Mouse (Mus musculus) mesoderm, embryonic 11.5 days (tissue): ENCODE measurements around the gene Hoxc6.
A peak's percentile ranks its signal among the peaks of the same experiment; 100 is the strongest.

ENCODE experiments used
- DNase-seq: peaks from one replicate; pipeline ENCODE4 v3.0.0-alpha.2; 2012; ENCODE audit warnings: low read depth, low spot score

Hoxc6 gene

DNA sequence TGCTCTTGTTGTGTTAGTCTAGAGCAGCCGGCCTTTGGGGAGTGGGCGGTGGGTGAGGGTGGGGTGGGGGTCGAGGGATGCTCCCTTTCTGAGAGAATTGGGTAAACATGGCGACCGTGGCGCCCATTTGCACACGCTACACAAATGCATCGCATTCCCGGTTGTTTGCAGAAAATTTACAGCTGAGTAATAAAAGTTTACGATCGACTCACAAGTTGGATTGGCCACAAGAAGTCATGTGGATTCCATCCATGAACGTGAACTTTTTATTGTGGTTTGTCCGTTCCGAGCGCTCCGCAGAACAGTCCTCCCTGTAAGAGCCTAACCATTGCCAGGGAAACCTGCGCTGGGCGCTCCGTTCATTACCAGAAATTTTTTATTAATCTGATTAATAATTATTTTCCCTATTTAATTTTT lies at the start of gene Hoxc6:
TSS of gene Hoxc6 (plus strand) at position 319 of the 417 bp plus-strand sequence.
- peak; percentile 91 for DNase-seq

GRCm38 (mm10) chr15:102948842-102949241 lies 49.2 kb upstream of the Hoxc6 start:
- no peak for DNase-seq

DNA sequence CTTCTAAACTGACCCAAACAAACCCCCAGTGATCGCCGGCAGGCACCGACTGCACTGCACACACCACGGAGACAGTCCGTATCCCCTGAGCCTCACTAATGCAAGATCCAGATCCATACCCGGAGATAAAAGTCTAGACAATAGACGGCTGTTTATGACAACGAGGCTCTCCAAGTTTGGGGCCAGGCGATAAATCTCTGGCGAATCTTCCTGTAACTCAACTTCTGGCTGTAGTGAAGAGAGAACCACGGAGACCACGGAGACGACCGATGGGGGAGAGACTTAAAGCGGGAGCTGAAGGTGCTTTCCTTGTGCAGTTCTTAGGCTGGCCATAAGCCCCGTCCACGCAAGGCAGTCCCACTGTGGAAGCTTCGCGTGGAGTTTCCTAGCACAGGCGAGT lies 48.4 kb upstream of the Hoxc6 start:
- no peak for DNase-seq

GRCm38 (mm10) chr15:102950877-102951276 lies 47.2 kb upstream of the Hoxc6 start:
- DNase-seq: no peak

DNA sequence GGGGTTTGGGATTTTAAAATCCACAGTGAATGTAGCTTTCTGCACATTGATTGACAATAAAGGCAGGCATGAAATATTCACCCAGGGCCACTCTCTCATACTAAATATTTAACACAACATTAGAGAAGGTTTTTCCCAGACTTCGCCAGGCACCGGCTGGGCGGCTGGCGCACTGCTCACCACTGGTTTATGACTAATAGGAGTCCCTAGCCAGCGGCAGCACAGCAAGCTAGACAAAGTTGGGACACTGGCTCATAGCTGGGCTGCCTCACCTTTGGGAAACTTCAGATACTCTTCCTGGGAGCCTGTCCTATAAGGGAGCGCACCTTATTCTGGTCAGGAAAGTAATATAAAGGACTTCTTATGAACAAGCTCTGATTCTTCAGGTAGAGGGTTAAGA lies 44.5 kb upstream of the Hoxc6 start:
- no peak for DNase-seq

DNA sequence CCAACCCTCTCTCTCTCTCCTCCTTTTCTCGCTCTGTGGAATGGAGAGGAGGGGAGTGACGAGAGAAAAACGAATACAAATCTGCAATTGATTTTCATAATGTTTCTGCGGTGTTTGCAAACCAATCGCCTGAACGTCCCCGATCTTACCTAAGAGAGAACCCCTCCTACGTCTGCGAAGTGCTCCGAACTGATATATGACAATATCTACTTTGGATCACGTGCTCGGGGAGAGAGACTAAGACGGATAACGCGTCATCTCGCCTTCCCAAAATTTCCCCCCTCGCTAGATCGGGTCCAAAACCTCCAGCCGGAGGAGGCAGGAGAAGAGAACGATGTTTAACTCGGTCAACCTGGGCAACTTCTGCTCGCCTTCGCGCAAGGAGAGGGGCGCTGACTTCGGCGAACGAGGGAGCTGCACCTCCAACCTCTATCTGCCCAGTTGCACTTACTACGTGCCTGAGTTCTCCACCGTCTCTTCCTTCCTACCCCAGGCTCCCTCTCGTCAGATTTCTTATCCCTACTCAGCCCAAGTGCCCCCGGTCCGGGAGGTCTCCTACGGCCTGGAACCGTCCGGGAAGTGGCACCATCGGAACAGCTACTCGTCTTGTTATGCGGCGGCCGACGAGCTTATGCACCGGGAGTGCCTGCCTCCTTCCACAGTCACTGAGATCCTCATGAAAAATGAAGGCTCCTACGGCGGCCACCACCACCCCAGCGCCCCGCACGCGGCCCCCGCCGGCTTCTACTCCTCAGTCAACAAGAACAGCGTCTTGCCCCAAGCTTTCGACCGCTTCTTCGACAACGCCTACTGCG lies 43.7 kb upstream of the Hoxc6 start, which contains the start of gene Hoxc11:
TSS of gene Hoxc11 (plus strand) at position 236 of the 815 bp plus-strand sequence.
- DNase-seq: peak; percentile 41

- no peak for DNase-seq
Observed at GRCm38 (mm10) chr15:102955007-102955382, 43.1 kb upstream of the Hoxc6 start.

DNA sequence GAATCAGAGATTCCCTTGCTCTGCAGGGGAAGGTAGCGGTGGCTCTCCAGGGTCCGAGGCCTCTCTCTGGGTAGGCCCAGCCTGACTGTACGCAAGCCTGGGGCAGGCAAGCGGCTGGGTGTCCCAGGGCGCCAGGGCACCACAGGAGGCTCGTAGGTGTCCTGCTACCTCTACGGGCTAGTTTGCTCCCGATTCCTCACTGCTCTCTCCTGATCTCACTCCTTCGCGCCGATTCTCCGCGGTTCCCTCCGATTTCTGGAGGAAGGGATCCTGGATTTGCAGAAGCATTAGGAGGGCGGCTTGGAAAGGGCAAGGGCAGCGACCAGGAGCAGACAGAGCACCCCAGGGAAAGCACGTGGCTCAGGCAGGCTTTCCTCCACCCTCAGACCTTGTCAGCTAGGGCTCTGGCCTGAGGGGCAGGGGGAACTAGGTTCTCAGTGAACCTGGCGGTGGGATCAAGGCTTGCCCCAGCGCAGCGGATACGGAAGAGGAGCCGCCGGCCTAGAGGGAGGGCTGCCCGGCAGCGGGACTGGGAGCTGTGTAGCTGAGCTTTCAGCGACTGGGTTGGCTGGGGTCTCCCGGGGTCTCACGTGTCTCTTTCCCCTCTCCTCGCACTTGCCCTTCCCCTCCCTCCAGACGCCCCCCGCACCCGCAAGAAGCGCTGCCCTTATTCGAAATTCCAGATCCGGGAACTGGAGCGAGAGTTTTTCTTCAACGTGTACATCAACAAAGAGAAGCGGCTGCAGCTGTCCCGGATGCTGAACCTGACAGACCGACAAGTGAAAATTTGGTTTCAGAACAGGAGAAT lies 42.0 kb upstream of the Hoxc6 start:
- no peak for DNase-seq

DNA sequence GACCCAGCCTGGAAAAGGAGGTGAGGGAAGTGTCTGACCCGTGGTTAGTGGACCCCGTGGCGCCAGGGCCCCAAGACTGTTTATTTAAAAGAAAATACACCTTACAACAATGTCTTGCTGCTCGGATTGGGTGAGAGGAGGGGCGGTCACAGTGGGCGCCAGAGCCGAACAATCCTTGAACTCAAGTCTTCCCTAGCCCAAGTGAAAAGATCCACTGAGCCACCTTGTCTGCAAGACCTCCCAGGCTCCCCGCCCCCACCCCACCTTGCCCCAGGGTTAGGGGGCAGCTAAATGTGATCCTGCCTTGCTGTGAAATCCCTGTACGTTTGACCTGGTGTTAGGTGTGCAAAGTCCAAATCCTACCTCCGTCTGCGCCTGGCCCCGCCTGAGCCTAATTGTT lies 41.2 kb upstream of the Hoxc6 start:
- DNase-seq: no peak

DNA sequence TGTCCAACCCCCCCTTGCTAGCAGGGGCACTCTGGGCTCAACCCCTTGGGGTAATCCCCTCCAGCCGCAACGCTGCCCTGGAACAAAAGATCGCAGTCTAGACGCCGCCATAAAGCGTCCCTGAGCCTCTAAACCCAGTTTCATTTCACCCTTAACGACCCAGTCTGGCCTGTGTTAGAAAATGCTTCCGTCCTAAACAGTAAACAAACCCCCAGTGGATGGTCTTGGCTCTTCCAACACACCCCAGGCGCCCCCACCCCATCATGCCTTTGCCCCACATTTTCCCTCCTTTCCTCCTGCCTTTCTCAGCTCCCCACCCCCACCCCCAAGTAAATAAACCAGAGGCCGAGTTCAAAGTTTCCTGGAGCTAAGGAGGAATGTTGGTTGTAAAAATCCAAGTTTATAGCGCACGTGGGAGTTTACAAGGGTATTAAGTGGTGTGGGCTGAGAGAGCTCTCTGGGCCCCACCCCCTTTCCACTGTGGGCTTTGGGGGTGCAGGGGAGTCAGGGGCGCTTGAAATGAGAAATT lies 38.3 kb upstream of the Hoxc6 start:
- DNase-seq: no peak

DNA sequence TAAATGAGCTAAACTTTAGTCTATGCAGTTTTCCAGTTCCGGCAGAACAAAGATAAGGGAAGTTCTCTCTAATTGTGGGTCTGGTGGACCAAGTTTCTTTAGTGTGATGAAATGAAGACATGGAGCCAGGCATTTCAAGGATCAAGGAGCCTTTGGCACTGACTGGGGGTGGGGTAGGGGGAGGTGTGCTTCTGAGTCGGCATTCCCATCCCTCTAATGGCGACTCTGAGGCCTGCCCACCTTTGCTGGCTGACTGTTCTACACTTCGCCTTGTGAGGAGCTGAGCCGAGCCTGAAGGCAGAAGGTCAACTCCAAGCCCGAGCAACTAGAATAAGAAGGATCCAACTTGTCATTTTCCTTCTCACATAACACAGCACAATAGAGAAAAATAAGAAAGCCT lies 36.3 kb upstream of the Hoxc6 start:
- no peak for DNase-seq

DNA sequence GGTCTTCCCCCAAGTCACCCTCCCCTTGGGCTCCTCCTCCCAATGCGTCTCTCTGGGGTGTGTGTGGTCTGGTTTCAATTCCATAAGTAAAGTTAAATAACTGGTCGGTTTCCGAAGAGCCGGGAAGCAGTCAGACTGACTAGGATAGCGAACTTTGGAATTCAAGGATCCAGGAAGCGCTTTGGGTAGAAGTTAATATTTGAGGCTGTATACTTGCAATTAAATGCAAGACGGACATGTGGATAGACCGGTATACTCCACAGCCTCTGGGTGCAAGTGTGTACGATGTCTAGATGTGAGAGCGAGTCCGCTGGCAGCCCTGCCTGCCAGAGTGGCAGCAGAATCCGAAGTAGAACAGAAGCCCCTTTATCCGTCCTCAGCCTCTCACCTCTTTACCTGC lies 35.6 kb upstream of the Hoxc6 start:
- no peak for DNase-seq

DNA sequence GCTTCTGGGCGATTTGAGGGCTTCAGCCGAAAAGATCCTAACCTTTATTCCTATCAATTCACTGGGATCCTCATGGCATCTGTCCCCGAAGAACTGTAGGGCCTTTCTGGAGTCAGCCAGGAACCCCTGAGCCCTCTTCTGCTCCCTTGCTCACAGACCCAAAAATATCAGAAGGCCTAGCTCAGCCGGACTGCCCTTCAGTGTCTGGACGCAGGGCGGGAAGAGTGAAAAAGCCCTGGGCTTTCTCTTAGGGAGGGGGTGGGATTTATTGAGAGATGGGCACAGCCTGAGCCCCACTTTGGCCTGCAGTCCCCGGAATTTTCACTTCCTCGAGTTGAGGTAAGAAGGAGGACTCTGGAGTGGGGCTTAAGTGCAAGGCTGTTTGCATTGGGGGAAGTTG lies 34.8 kb upstream of the Hoxc6 start:
- no peak for DNase-seq

DNA sequence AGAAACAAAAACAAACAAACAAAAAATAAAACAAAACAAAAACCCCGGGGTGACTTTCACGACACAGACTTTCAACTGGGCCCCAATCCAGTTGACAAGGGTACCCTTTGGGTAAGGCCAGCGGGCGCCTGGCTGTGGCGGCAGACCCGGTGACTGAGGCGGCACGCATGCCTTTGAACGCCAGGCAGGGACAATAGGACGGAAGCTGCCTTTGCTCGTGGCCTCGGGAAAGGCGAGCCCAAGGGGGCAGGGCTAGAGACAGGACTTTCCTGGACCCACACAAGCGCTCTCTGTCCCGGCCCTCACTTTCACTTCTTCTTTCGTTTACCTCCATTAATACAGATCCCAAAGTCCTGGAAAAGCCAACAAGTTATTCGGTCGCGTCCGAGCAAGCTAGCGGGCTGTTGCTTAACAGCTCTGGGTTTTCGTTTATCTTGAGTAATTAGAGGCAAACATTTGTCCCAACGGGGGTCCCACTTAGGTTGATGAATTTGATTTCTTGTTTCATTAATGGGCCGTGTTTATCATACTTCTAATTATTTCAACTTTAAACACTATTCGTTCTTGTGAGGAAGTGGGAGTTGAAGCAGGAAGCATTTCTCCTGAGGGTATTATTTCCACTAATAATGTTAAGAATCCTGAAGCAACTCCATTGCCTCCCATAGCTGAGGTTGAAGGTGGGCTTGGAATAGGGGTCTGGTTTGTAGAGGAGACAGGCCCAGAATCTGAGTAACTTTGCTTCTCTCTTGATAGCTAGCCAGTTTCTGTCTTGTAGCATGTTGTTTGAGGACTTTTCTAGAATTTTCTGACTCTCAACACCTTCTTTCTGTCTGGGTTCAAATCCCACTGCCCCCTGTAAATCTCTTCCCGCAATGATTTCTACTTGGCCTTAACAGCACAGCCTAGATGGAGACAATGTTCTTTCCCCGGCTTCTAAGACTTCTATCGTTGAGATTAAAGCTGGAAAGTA lies 34.1 kb upstream of the Hoxc6 start:
- DNase-seq: no peak

DNA sequence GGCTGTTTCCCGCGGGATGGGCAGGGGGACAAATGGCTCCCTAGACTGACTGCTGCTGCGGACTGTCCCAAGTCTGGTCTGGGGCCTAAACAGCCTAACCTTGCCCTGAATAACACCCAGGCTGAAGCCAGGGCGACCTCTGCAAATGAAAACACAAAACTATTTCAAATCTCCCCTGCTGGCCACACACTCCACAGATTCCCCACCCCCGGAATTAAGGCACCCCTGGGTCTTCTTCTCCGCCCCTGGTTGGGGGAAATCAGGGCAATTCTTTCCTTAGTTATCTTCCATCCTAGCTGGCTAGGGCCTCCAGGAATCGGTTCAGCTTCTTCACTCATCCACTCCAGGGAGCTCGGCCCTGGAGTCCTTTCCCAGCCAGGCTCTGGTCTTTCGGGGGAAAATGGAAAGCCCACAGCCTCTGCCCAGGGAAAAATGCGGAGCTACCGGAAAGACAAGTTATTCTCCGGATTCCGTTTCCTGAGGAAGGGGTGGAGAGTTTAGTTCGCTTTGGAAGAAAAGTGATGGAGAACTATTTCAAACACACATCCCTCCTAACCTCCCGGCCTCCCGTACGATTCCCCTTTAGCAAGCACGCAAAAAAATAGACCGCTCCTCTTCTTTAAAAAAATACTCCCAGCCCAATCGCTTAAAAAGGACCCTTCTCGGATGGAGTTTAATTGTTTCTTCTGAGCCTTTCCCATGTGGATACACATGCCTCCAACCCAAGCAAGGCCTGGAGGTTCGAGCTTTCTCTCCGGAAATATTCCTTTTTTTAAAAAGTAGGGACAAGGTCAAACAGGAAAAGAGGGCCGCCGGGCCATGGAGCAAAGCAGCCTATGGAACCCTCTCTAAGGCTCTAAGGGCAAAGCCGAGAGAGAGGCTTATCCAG lies 32.8 kb upstream of the Hoxc6 start:
- DNase-seq: no peak

- DNase-seq: peak; percentile 97
Observed at GRCm38 (mm10) chr15:102965892-102966775, 31.9 kb upstream of the Hoxc6 start.

GRCm38 (mm10) chr15:102966776-102967311 lies 31.2 kb upstream of the Hoxc6 start, which contains the start of gene Hoxc10:
Gene Hoxc10, plus strand, starts transcription at chr15:102966796.
- DNase-seq: no peak

- no peak for DNase-seq
Observed at GRCm38 (mm10) chr15:102967312-102967510, 30.8 kb upstream of the Hoxc6 start, which contains the start of gene Hoxc5. Gene Hoxc5, plus strand, starts transcription at chr15:102967443.
